Mouse (Mus musculus): ENCODE results near the gene Lysmd4.

The Lysmd4 gene
- long read RNA-seq, experiment 1, transcript Lysmd4-201 (3 exons, 2,898 nt) = major isoform, 6 of 13 reads
- long read RNA-seq, experiment 1, partial matches to known transcripts = 5 of 13 reads
- long read RNA-seq, experiment 1, other reads (novel, unspliced or antisense) = 1 of 13 reads
- long read RNA-seq, experiment 2, partial matches to known transcripts = 0 of 6 reads
- long read RNA-seq, experiment 2, other reads (novel, unspliced or antisense) = 3 of 6 reads

DNA sequence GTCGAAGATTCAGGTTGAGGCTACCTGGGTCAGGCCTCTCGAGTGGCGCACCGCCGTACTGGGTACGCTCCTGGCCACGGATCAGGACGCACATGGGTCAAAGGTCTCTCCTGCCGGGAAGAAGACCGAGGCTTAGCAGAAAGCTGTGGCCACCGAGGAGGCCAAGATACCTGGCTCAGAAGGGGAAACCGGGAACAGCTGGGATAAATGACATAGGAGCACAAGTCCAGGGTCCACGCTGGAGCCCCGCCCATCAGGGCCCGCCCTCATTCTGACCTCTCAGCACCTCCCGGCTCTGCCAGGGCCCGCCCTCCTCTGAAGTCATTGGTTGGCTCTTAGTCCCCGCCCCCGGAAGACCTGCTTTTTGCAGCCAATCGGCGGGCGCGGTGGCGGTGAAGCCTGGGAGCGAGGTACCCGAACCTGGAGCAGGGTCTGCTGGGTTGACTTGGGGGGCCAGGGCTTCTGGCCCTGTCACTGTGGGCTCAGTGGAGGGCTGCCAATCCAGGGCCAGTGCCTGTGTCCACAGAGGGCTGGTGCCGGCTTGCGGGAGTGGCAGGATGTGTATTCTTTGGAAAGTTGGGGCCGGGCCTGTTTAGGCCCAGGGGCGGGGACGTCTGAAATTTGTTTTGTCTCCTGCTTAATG lies at the start of gene Lysmd4:
Gene Lysmd4 (plus strand): TSS at position 325 of the 643 bp plus-strand sequence.
- intact Hi-C loops (cut with DNase I) = no loop called here

DNA sequence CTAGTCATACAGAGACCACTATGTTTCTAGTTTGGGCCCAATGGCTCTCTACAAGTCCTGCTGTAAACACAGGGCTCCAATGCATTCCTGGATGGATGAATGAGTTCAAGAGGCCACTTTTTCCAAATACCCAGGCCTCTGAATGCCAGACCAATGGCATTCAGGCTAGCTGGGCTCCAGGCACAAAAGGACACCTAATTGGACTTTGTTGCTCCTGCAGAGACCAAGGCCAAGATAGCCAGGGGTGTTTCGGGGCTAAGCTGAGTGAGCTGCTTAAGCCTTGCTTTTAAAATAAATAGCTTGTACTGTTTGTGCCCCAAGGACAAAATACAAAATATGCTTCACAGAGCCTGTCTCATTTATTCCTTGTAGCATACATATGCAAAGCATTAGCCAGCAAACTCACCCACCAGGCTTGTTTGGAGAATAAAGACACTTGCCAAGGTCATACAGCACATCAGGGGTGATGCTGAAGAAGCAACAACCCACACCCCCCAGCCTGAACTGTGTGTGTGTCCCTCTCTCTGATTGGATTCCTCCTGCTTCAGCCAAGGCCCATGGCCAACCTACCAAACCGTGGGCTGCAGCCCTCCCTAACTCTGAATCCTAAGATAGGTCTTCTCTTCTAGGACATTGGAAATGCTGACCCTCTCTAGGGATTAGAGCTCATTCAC lies 48.7 kb upstream of the Lysmd4 start:
- intact Hi-C loops (cut with DNase I) = no loop called here

DNA sequence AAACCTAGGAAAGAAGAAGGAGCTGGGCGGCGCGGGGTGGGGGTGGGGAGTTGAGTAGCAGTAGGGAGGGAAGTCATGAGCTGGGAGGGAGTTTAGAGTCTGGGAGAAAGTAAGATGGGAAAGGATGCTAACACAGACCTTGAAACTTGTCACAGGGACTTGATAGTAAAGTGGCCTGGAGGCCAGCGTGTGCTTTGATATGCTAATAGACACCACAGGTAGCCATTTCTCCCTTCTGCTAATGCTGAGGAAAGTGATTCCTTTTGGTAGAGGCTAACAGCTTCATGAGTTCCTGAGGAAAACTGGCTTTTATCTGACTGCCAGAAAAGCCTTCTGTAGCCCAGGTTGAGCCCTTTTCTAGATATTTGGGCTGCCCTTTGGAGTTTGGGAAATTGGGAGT lies 38.6 kb upstream of the Lysmd4 start:
- intact Hi-C loops (cut with DNase I) = no loop called here

DNA sequence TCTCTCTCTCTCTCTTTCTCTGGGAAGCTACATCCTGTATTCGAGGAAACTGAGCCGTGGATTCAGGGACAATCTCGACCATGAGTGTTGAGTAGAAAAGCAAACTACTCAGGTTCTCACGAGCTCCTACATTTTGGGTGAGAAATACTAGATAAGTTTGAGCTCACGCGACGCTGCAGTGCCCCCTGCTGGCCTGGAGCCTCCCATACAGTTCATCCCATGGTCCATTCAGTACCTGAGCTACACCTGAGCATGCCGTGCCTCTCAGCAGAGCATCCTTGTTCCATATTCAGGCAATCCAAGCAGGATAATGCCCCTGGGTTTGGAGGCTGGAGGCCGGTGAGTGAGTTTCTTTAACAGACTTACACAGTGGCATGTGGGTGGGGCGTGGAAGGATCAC lies 22.9 kb upstream of the Lysmd4 start:
- intact Hi-C loops (cut with DNase I) = loop anchor here (1.0 to 5.0 kb wide), 2 partner anchors 357 to 377 kb away; no protein-coding TSS in a partner anchor

DNA sequence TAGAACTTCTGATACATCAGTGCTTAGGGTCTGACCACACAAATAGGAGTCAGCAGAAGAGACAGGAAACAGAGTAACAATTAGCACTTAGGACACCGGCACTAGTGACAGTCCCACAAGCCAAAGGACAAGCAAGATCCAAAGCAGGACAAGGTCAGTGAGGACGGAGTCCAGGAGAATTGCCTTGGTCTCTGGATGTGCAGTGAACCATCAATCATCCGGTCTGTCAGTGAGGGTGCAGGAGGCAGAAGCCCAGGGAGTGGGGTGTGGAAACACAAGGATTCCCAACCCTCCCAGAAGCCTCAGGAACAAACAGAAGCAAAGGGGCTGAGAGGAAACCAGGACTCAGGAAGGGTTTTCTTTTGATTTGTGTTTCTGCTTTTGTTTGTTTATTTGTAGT lies 18.7 kb upstream of the Lysmd4 start:
- intact Hi-C loops (cut with DNase I) = loop anchor here (10.0 kb wide), 1 partner anchor 149 kb away; no protein-coding TSS in a partner anchor

DNA sequence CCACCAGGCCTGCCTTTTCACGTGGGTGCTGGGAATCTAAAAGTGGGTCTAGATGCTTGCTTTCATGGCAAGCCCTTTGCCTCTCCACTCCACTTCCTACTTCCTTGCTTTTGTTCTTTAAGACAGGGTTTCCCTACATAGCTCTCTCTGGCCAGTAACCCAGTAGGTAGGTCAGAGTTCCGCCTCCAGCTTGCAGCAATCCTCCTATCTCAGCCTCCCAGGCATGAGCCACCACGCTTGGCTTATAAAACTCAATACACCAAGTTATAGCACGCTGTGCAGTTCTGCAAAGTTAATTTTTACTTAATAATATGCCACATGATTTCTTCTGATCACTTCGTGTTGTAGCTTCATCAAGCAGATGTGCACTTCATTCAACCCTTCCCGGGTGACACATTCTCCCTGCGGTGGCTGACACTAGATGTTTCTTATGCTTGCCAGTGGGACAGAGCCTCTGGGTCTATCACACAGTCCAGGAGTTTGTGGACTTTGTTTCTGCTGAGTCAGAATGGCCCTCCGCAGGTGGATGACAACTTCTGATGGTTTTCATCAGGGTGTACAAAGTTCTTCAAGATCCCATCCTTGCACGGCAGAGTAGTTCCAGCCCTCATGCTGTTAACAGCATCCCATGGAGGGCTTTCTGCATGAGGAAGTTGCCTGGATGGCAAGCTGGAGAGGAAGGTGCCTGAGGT lies 16.5 kb upstream of the Lysmd4 start:
- intact Hi-C loops (cut with DNase I) = loop anchor here (10.0 kb wide), 1 partner anchor 151 kb away; no protein-coding TSS in a partner anchor

DNA sequence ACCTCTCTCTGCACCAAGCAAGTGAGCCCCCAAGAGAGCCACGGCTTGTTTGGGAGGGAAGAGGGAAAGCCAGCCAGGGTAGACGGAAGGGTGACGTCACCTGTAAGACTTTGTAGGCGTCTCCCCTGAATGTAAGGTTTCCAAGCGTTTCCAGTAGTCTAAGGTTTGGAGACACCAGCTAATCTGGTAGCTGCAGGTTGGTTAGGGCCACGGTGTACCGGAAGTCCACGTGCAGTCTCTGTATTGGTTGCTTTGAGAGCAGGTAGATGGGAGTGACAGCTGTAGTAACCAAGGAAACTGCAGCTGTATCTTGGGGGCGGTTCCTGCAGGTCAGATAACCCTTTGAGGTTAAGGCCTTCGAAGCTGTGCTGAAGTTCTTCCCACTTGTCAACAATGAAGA lies 15.8 kb upstream of the Lysmd4 start:
- intact Hi-C loops (cut with DNase I) = loop anchor here (10.0 kb wide), 1 partner anchor 152 kb away; no protein-coding TSS in a partner anchor

DNA sequence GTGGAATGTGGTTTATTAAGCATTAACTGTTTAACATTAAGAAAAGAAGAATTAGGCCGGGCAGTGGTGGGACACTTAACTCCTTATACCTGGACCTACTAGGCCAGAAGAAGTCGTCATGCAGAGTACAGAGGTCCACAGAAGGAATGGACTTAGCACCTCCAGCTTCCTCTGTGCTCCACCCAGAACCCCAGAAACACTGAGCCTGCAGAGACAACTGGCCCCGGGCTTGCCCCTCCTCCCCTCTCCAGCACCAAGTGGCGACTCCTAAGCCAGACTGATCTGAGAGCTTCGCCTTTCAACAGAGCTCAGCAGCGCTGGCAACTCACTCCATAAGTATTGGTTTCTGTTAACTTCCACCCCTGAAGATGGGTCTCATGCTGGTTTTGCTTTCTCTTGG lies 14.6 kb upstream of the Lysmd4 start:
- intact Hi-C loops (cut with DNase I) = loop anchor here (10.0 kb wide), 1 partner anchor 153 kb away; no protein-coding TSS in a partner anchor

DNA sequence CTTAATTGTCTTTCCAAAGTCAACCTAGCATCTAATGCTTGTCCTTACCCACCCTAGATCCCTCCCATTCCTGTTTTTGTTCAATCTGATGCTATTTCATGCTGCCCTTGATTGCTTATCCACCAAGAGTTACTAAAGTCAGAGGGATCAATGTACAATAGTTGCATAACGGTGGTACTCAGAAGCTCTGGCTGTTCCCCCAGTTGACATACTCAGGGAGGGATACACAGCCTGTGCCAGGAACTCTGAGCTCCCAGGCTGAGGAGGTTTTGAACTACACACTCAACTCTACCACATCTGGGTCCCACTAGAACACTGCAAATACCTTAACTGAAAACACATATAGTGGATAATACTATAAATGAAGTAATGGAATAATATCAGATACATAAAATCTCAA lies 14.0 kb upstream of the Lysmd4 start:
- intact Hi-C loops (cut with DNase I) = loop anchor here (10.0 kb wide), 1 partner anchor 154 kb away; no protein-coding TSS in a partner anchor

DNA sequence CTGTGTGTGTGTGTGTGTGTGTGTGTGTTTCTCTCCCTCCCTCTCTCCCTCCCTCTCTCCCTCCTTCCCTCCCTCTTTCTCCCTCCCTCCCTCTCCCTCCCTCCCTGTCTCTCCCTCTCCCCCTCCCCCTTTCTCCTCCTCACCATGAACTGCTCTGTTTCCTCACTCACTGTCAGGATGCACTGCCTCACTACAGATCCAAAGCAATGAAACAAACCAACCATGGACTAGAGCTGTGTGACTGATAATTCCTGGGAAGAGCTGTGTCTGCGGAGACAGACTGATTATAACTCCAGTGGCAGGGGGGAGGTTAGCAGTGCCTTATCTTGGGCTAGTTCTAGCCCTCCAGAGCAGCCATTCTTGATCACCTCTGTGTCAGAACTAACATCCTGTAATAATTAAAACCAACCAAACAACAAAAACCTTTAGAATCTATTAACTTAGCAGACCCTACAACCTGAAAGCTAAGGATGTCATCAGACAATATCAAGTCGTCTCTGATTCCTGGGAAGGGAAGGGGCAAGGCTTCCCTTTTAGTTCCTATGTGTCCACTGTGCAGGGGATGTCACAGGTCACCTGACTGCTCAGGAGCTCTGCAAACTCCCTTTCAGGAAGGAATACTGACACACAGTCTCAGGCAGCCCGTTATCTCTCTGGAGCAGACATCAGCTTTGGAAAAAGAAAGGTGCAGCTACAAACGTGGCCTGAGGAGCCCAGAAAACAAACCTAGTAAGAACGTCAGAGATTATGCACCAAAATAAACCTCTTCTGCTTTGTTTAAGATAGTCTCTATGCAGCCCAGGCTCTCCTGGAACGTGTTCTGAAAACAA lies 12.1 kb upstream of the Lysmd4 start:
- intact Hi-C loops (cut with DNase I) = no loop called here

DNA sequence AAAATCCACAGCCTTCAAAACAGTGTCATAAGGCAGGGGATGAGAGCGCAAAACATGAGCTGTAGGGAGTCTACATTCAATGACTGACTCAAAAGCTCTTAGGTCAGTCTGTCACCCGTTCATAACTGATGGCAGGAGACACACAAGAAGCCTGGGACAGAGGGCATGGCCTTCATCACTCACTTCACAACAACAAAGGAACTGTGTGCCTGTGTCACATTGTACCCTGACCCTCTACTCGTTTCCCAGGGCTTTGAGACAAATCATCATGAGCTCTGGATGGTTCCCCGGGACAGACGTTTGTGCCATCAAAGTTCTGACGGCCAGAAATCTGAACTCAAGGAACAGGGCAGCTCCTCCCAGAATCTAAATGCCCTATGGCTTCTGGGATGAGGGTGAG lies 11.0 kb upstream of the Lysmd4 start:
- intact Hi-C loops (cut with DNase I) = no loop called here

DNA sequence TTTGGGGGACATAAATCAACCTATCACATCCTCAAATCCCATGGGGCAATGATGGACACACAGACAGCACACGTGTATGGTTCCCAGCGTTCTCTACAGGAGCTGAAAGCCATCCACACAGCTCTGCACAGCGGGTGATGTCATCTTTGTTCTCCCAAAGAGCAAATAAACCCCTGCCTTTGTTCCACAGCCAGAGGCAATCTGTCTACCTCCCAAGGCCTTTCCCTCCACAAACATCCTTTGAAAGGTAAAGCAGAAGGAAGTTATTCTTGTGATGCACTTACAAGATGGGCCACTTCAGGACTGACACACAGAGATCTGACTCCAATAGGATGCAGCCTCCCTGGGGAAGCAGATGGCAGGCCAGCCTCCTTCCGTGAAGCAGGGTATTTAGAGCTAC lies 10.4 kb upstream of the Lysmd4 start:
- intact Hi-C loops (cut with DNase I) = no loop called here

DNA sequence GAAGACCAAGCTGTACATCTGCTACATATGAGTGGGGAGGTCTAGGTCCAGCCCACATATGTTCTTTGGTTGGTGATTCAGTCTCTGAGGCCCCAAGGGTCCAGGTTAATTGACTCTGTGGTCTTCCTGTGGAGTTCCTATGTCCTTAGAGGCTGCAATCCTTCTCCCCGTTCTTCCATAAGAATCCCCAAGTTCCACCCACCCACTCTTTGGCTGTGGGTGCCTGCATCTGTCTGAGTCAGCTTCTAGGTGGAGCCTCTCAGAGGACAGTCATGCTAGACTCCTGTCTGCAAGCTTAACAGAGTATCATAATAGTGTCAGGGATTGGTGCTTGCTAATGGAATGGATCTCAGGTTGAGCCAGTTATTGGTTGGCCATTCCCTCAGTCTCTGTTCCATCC lies 8.8 kb upstream of the Lysmd4 start:
- intact Hi-C loops (cut with DNase I) = no loop called here

DNA sequence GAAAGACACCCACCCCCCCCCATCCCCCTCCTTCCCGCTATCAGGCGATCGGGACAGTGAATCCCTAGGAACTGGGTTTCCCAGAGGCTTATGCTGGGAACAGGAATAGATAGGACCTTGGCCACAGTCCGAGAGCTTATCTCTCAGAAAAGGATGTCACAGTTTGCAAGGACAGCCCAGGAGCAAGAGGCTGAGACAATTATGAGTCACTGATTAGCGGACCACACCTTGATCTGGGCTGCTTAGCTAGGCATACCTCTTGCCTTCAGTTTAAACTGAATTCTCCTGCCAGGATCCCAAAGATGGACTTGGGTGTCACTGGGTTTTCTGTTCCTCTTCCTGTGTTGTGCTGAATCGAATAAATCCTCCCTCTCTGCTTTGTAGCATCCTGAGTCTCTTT lies 6.0 kb upstream of the Lysmd4 start:
- intact Hi-C loops (cut with DNase I) = no loop called here

DNA sequence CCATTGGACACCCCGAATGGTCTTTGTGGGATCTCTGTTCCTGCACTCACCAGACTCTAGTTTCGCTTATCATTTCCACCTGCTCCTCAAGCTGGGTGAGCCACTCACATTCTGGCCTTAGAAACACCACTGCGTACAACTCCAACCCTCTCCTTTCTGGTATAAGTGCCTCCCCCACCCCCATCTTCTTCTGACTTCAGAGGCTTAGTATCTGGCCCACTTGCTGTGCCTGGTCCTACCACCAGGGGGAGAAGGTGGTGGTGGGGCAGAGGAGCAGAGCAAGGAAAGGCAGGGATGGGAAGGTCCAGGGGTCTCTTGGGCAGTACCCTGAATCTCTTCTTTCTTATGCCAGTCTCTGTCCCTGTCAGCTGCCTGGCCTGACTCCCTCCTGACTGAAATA lies 5.3 kb upstream of the Lysmd4 start:
- intact Hi-C loops (cut with DNase I) = no loop called here

DNA sequence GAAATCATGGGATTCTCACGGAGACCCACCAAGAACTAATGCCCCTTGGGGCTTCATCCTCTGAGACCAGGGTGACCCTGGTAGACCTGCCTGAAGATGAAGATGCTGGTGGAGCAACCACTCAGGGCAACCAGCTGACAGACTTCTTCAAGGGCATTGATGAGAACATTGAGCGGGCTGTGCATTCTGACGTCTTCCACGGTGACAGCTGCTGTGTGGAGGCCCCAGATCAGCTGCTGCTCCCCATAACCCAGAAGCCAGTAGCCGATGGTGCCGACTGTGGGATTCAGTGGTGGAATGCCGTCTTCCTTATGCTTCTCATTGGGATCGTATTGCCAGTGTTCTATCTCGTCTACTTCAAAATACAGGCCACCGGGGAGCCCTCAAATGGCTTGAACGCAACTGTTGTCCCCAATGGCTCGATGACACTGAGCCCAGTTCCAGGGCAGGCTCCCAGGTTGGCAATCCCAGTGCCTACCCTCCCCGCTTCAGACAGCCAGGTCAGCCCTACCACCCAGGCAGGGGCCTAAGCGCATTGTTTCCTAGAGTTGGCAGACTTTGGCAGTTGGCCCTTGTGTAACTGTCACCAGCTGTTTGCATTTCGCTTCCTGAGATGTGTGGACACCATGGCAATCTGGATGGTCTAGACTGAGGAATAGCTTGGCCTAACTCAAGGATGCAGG lies 3.7 kb downstream of the Lysmd4 start:
- intact Hi-C loops (cut with DNase I) = loop anchor here (5.0 kb wide), 1 partner anchor 406 kb away; no protein-coding TSS in a partner anchor

DNA sequence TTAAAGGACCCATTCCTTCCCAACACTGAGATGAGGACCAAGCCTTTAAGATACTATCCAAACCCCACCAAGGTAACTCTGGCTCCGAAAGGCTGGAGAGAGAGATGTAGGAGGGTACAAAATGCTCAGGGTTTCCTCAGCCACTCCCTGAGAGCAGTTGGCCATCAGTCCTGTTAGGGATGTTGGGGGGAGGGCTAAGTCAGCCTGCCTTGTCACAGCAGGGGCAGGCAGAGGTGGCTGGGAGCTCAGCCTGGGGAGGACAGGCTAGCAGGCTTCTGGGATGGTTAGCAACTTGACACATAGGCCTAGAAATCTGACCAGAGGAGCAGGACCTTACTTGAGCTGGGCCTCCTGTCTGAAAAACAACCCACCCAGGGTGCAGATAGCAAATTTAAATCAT lies 5.2 kb downstream of the Lysmd4 start:
- intact Hi-C loops (cut with DNase I) = loop anchor here (5.0 kb wide), 1 partner anchor 405 kb away; no protein-coding TSS in a partner anchor

DNA sequence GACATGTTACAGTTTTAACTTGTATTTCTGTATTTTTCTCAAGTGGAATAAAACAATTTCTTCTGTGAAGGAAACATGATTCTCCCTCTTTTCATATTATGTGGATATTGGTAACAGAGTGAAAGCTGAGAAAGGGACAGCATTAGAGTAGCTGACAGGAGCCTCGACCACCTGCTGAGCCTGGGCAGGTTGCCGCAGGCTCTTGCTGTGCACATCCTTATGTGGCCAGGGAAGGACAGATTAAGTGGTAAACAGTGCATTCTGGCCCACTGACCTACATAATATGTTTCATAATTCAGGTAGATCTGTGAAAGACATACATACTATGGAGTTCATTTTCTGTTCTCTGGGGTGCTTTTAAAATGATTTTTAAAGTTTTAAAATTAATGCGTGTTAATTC lies 6.0 kb downstream of the Lysmd4 start:
- intact Hi-C loops (cut with DNase I) = loop anchor here (5.0 kb wide), 1 partner anchor 404 kb away; no protein-coding TSS in a partner anchor

DNA sequence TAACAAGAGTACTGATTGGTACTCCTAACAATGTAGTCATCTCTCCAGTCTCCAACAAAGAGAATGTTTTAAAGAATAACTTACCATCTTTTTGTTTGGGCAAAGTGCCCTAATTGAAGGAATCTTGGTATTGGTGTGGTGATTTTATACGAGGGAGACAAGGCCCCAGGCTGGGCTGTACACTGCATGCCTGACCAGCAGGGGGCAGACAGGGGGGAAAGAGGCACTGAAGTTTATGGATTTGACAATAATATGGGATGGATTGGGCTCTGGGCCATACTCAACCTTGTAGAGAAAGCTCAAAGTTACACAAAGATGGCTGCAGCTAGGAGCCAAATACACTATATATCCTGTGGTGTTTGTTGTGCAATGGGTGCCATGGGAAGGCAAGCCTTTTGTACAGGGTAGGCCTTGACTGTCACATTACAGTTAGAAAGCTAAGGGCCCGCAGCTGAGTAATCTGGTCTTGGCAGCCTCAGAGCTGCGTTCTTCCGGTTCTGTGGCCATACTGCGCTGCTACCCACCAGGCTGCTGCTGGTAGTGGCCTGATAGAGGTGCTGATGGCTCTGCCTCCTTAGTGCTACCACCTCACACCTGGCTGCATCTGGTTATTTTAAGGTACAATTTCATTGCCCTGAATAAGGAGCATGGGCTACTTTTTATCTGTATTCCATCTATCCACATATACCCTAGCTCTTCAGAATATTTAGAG lies 6.7 kb downstream of the Lysmd4 start:
- intact Hi-C loops (cut with DNase I) = loop anchor here (5.0 kb wide), 1 partner anchor 403 kb away; no protein-coding TSS in a partner anchor

All from adrenal gland (tissue).